Mouse (Mus musculus) brain, embryonic 14.5 days (tissue): Measurements from ENCODE around the gene Maats1.

ENCODE experiments used
- CTCF ChIP-seq: fragments of 200-500 bp; IDR thresholded peaks from 2 replicates; pipeline ENCODE4 v1.5.1; 2012; ENCODE audit warnings: inconsistent platforms, mild to moderate bottlenecking, moderate library complexity, borderline replicate concordance; ENCODE audit not compliant: insufficient read depth, insufficient read length; ENCODE audit errors: extremely low read depth
- POLR2A ChIP-seq: fragments of 200-500 bp; IDR thresholded peaks from 2 replicates; pipeline ENCODE4 v1.6.1; 2012; ENCODE audit warnings: mild to moderate bottlenecking, inconsistent platforms, borderline replicate concordance; ENCODE audit not compliant: poor library complexity, insufficient read depth, insufficient read length, severe bottlenecking; ENCODE audit errors: extremely low read depth

GRCm38 (mm10) chr16:38378591-38378990 is 36.6 kb upstream of the Maats1 start:
- TF ChIP-seq POLR2A (no peak), CTCF (no peak)
